Mouse (Mus musculus): ENCODE measurements around the gene 4930518I15Rik.

- no peak for TF ChIP-seq CHD2 (IDR thresholded peaks at IDR 0.05; ENCODE audit: low read length)
- TF ChIP-seq ZNF384 (IDR thresholded peaks at IDR 0.05; ENCODE audit: low read depth, low read length): no peak
- no peak for TF ChIP-seq EP300 (IDR thresholded peaks at IDR 0.05; ENCODE audit: low read depth in 1 of 2, low read length in 2 of 2)
- TF ChIP-seq CTCF (IDR thresholded peaks at IDR 0.05 in 2 of 3, conservative IDR thresholded peaks at IDR 0.05 in 1 of 3; ENCODE audit: control insufficient read depth in 1 of 3, insufficient read depth in 1 of 3, low read depth in 2 of 3, low read length in 3 of 3, poor library complexity in 1 of 3, severe bottlenecking in 1 of 3): no peak
- TF ChIP-seq UBTF (IDR thresholded peaks at IDR 0.05; ENCODE audit: borderline replicate concordance, insufficient read depth, low read depth, low read length): no peak
- TF ChIP-seq POLR2A (IDR thresholded peaks at IDR 0.05; ENCODE audit: control insufficient read depth in 1 of 2, insufficient read depth in 1 of 2, low read depth in 1 of 2, low read length in 2 of 2, poor library complexity in 1 of 2): no peak
- TF ChIP-seq MAX (IDR thresholded peaks at IDR 0.05; ENCODE audit: low read length): no peak
- TF ChIP-seq GATA1 (IDR thresholded peaks at IDR 0.05; ENCODE audit: low read depth, low read length): no peak
- no peak for TF ChIP-seq POLR2AphosphoS2 (IDR thresholded peaks at IDR 0.05; ENCODE audit: low read length)
- TF ChIP-seq SMC3 (IDR thresholded peaks at IDR 0.05; ENCODE audit: low read depth, low read length): no peak
- no peak for TF ChIP-seq MEF2A (IDR thresholded peaks at IDR 0.05; ENCODE audit: extremely low read depth, insufficient replicate concordance, low read depth, low read length, poor library complexity, severe bottlenecking)
- no peak for TF ChIP-seq TAL1 (IDR thresholded peaks at IDR 0.05; ENCODE audit: low read length)
- no peak for TF ChIP-seq KAT2A (conservative IDR thresholded peaks at IDR 0.05; ENCODE audit: low read depth, low read length)
Measured at GRCm38 (mm10) chr2:156814893-156815292, 42.9 kb downstream of the 4930518I15Rik start.

All from MEL (cell line).